In genomic region chr12:85374561-85375272, GRCm38 (mm10) we compare ENCODE assay signal across 8 mouse cellular contexts. TPM values are rescaled to one million over a fixed set of nuclear protein-coding genes. Genes with fewer than 3 reads are reported as not detected.
DNase-seq lines count a peak whose midpoint lies in the region; ATAC-seq and TF ChIP-seq lines count a peak whose summit lies in the region.

Tmed10 (minus strand) TSS chr12:85374847.

- H3K4me3 ChIP-seq in embryonic facial prominence, embryonic 14.5 days (ENCODE audit: low read depth, low read length) = peak within 1 kb of the TSS; percentile 76
- peak within 1 kb of the TSS; percentile 78 for H3K4me3 ChIP-seq in heart, adult 2 months
- H3K4me3 ChIP-seq in limb, embryonic 13.5 days = peak within 1 kb of the TSS; percentile 90
- peak within 1 kb of the TSS; percentile 97 for H3K4me3 ChIP-seq in midbrain, embryonic 16.5 days (ENCODE audit: low read depth, low read length)

- no peaks in the 10 kb centered on the region for H3K36me3 ChIP-seq in embryonic facial prominence, embryonic 14.5 days (ENCODE audit: control insufficient read depth, insufficient read depth, low read length)
- no peaks in the 10 kb centered on the region for H3K36me3 ChIP-seq in heart, adult 2 months (ENCODE audit: control insufficient read depth, insufficient read depth, low read length)
- no peaks in the 10 kb centered on the region for H3K36me3 ChIP-seq in limb, embryonic 13.5 days
- no peaks in the 10 kb centered on the region for H3K36me3 ChIP-seq in midbrain, embryonic 16.5 days (ENCODE audit: control insufficient read depth, insufficient read depth, low read length)

- DNase-seq in 3T3-L1 (ENCODE audit: low read depth, low spot score) = peak; percentile 96
- DNase-seq in adrenal gland, postnatal 4 days (ENCODE audit: low spot score in 2 of 2) = peak; percentile 67 to 79
- peak; percentile 99 for DNase-seq in embryonic facial prominence, embryonic 14.5 days (ENCODE audit: low spot score)
- DNase-seq in heart, adult 2 months = peak; percentile 88 to 92
- peak; percentile 92 to 93 for DNase-seq in kidney, adult 8-10 months
- peak; percentile 71 to 91 for DNase-seq in spleen, postnatal 10 days (ENCODE audit: low spot score in 2 of 2)

- peak; percentile 17; the same call in 1 of the 2 replicates for TF ChIP-seq CTCF in heart, adult 2 months (IDR thresholded peaks at IDR 0.05)

- peak within 1 kb of the TSS; percentile 90 for H3K27ac ChIP-seq in embryonic facial prominence, embryonic 14.5 days (replicated peaks; ENCODE audit: low read depth, low read length)
- H3K27ac ChIP-seq in heart, adult 2 months = peak within 1 kb of the TSS; percentile 94
- peak within 1 kb of the TSS; percentile 87 for H3K27ac ChIP-seq in limb, embryonic 13.5 days
- peak within 1 kb of the TSS; percentile 82 for H3K27ac ChIP-seq in midbrain, embryonic 16.5 days (ENCODE audit: low read length)

- intact Hi-C loops in heart, adult 2 months (cut with DNase I) = loop anchor here (1.0 to 5.0 kb wide), 4 partner anchors 26 to 113 kb away; partner anchors contain the start of gene Fos

- no peaks in the 10 kb centered on the region for H3K9me3 ChIP-seq in embryonic facial prominence, embryonic 14.5 days (ENCODE audit: control insufficient read depth, low read length)
- no peaks in the 10 kb centered on the region for H3K9me3 ChIP-seq in limb, embryonic 13.5 days
- no peaks in the 10 kb centered on the region for H3K9me3 ChIP-seq in midbrain, embryonic 16.5 days (replicated peaks; ENCODE audit: control insufficient read depth, low read length, poor library complexity, severe bottlenecking)

- WGBS in embryonic facial prominence, embryonic 14.5 days = under 1% methylated on average over 33 of the region's 37 CpGs
- under 1% methylated on average over 37 of the region's 37 CpGs for WGBS in heart, adult 2 months
- WGBS in limb, embryonic 13.5 days = under 1% methylated on average over 35 of the region's 37 CpGs
- under 1% methylated on average over 37 of the region's 37 CpGs for WGBS in midbrain, embryonic 16.5 days

- peak within 1 kb of the TSS; percentile 82 for H3K4me2 ChIP-seq in embryonic facial prominence, embryonic 14.5 days (ENCODE audit: low read depth, low read length)
- peak within 1 kb of the TSS; percentile 82 for H3K4me2 ChIP-seq in limb, embryonic 13.5 days (replicated peaks)
- H3K4me2 ChIP-seq in midbrain, embryonic 16.5 days (ENCODE audit: low read length) = peak within 1 kb of the TSS; percentile 86

- 0 out of 2 replicates have a peak, but pooled peaks have one; percentile 8 for TF ChIP-seq EP300 in heart, adult 2 months (IDR thresholded peaks at IDR 0.05; ENCODE audit: insufficient read depth, low read depth, low read length)

- H3K27me3 ChIP-seq in embryonic facial prominence, embryonic 14.5 days (replicated peaks; ENCODE audit: control insufficient read depth, insufficient read depth, low read length) = no peaks in the 10 kb centered on the region
- no peaks in the 10 kb centered on the region for H3K27me3 ChIP-seq in heart, adult 2 months (ENCODE audit: control insufficient read depth, insufficient read depth, low read length)
- H3K27me3 ChIP-seq in limb, embryonic 13.5 days = no peaks in the 10 kb centered on the region
- H3K27me3 ChIP-seq in midbrain, embryonic 16.5 days (ENCODE audit: control insufficient read depth, insufficient read depth, low read depth, low read length) = no peaks in the 10 kb centered on the region

- peaks cover 14% of the 10 kb centered on the region for H3K4me1 ChIP-seq in embryonic facial prominence, embryonic 14.5 days (ENCODE audit: control insufficient read depth, insufficient read depth, low read length)
- H3K4me1 ChIP-seq in heart, adult 2 months (ENCODE audit: control insufficient read depth, insufficient read depth, low read length) = peaks cover 9% of the 10 kb centered on the region
- peaks cover 25% of the 10 kb centered on the region for H3K4me1 ChIP-seq in limb, embryonic 13.5 days
- peaks cover 18% of the 10 kb centered on the region for H3K4me1 ChIP-seq in midbrain, embryonic 16.5 days (ENCODE audit: control insufficient read depth, insufficient read depth, low read length)

- TF ChIP-seq POLR2A in heart, adult 2 months (IDR thresholded peaks at IDR 0.05; ENCODE audit: insufficient read depth, low read depth, low read length) = peak; percentile 89

- peak; percentile 96 for ATAC-seq in embryonic facial prominence, embryonic 14.5 days (ENCODE audit: low read depth)
- peak; percentile 95 for ATAC-seq in limb, embryonic 13.5 days (ENCODE audit: low FRiP score, low read depth)
- ATAC-seq in midbrain, embryonic 16.5 days = peak; percentile 96

- peaks cover 6% of the 10 kb centered on the region for H3K79me2 ChIP-seq in heart, adult 2 months (replicated peaks; ENCODE audit: control insufficient read depth, insufficient read depth, low read length)

- H3K9ac ChIP-seq in embryonic facial prominence, embryonic 14.5 days (ENCODE audit: low read depth, low read length) = peak within 1 kb of the TSS; percentile 92
- peak within 1 kb of the TSS; percentile 100 for H3K9ac ChIP-seq in heart, adult 2 months (ENCODE audit: low read depth, low read length)
- peak within 1 kb of the TSS; percentile 92 for H3K9ac ChIP-seq in limb, embryonic 13.5 days
- H3K9ac ChIP-seq in midbrain, embryonic 16.5 days (ENCODE audit: low read depth, low read length) = peak within 1 kb of the TSS; percentile 91

RNA-seq across cellular contexts. Expression of gene Tmed10, which starts in this region (rescaled TPM):
- total RNA-seq in adrenal gland, postnatal 4 days (2021) = 100 to 1,000 TPM; 290 to 301 TPM
- 358 and 372 TPM in 2 replicates for polyA plus RNA-seq in embryonic facial prominence, embryonic 14.5 days (2014; fragmentation: Nextera tagmentation; extraction: Ambion mirVana)
- total RNA-seq in heart, adult 2 months (2021) = 100 to 1,000 TPM; 164 to 186 TPM
- 108 and 130 TPM in 2 replicates for polyA plus RNA-seq in heart, adult 2 months (2012; rRNA removed)
- polyA plus RNA-seq in limb, embryonic 13.5 days (2015; fragmentation: Nextera tagmentation; extraction: Ambion mirVana) = 320 and 322 TPM in 2 replicates
- 178 and 184 TPM in 2 replicates for polyA plus RNA-seq in midbrain, embryonic 16.5 days (2015; fragmentation: Nextera tagmentation; extraction: Ambion mirVana)

Comparison
In these comparisons a context has a peak if more than half of its experiments do, and no peak if none do; other contexts are left out.
1. Peak in every context shown above with its lines: DNase-seq, ATAC-seq, H3K4me3 ChIP-seq and H3K27ac ChIP-seq.